Mouse (Mus musculus) midbrain, embryonic 10.5 days (tissue): Measurements from ENCODE around the gene Cdc26. TPM values are rescaled to one million over a fixed set of nuclear protein-coding genes. Genes with fewer than 3 reads are reported as not detected.

Experiments used
- DNase-seq: peaks from one replicate; pipeline ENCODE4 v3.0.0-alpha.2; 2017; ENCODE audit warnings: low spot score
- H3K27ac ChIP-seq: fragments of 300-500 bp; sonication (generic); replicated peaks from 2 replicates; pipeline ENCODE4 v1.5.1; 2016; ENCODE audit warnings: mild to moderate bottlenecking
- H3K27me3 ChIP-seq: fragments of 300-500 bp; sonication (generic); 2 replicates; pipeline ENCODE4 v1.6.1; 2016; ENCODE audit warnings: low read depth, mild to moderate bottlenecking; ENCODE audit not compliant: poor library complexity, severe bottlenecking
- H3K36me3 ChIP-seq: fragments of 300-500 bp; sonication (generic); 2 replicates; pipeline ENCODE4 v1.6.1; 2016; ENCODE audit warnings: mild to moderate bottlenecking, moderate library complexity
- H3K4me1 ChIP-seq: fragments of 300-500 bp; sonication (generic); 2 replicates; pipeline ENCODE4 v1.6.1; 2016
- H3K4me3 ChIP-seq: fragments of 300-500 bp; sonication (generic); 2 replicates; pipeline ENCODE4 v1.5.1; 2016; ENCODE audit warnings: mild to moderate bottlenecking, moderate library complexity
- H3K9me3 ChIP-seq: fragments of 300-500 bp; sonication (generic); replicated peaks from 2 replicates; pipeline ENCODE4 v1.6.1; 2016; ENCODE audit warnings: mild to moderate bottlenecking
- WGBS: fragments of 180-500 bp; shearing (Covaris S2); methylation state at CpG from one replicate; pipeline ENCODE4 v1.1.7; 2016; 5-methylcytosine and 5-hydroxymethylcytosine counted together
- polyA plus RNA-seq: library from polyadenylated mRNA; unstranded; fragments of >200 nt; fragmentation: Nextera tagmentation; extraction: Ambion mirVana; gene quantifications from 2 replicates; pipeline ENCODE4 v1.2.1, GENCODE M21; 2016

Cdc26 gene
- polyA plus RNA-seq, 1 experiment from 2014 or later: 185 TPM

DNA sequence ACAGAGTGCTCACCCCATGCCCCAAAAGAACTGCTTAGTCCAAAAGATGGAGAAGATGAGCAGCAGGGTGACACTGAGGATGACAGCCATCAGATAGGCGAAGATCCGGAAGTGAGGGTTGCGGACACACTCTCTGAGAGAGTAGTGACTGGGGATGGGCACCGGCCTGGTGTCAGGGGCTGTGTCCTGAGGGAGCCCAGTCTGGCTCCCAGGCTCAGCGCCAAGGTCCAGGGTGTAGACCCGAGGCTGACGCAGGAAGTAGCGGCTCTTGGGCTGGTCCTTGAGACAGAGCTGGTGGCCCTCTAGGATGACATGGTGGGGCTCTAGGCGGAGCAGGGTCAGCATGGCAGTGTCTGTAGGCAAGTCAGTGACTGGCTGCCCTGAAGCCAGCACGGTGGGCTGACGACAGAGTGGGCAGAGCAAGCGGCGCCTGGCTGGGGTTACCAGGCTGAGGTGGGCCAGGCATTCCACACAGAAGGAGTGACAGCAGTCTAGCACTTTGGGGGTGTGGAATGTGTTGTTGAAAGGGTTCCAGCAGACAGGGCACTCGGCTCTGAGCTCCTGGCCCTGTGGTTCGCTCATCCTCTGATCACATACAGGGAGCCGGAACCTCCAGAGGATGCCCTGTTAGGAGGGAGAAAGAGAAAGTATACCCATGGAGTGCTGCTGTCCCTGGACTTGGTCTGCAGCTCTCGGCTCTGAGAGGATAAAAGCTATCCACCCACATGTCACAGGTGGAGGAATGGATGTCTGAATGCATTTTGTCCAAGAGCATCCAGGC lies 19.7 kb upstream of the Cdc26 start:
- Histone ChIP-seq H3K4me3 (no peak overlapping the region), H3K36me3 (peaks cover 30% of the 10 kb centered on the region), H3K27ac (no peak overlapping the region), H3K9me3 (no peaks in the 10 kb centered on the region), H3K4me1 (no peaks in the 10 kb centered on the region), H3K27me3 (no peaks in the 10 kb centered on the region)
- DNase-seq: no peak
- WGBS: 77% methylated on average over 17 of the region's 17 CpGs

DNA sequence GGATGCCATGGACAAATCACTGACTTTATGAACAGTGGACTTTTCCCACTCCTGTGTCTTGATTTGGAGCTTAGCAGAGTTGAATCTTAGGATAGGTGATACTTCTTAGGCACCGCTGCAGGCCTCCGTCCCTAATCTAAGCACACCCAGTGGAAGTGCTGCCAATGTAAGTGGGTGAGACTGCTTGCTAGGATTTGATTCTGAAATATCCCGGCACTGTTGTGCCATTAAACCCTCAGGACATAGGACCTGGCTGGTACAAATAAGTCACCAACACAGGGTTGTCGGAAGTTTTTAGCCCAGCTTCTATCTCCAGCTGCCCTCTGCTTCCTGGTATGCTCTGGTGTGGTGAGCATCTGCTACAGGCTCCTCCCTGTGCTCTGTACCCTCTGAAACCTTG lies 17.4 kb upstream of the Cdc26 start:
- DNase-seq: no peak
- WGBS: 93% methylated on average over 4 of the region's 4 CpGs
- H3K36me3 ChIP-seq: peaks cover 53% of the 10 kb centered on the region

DNA sequence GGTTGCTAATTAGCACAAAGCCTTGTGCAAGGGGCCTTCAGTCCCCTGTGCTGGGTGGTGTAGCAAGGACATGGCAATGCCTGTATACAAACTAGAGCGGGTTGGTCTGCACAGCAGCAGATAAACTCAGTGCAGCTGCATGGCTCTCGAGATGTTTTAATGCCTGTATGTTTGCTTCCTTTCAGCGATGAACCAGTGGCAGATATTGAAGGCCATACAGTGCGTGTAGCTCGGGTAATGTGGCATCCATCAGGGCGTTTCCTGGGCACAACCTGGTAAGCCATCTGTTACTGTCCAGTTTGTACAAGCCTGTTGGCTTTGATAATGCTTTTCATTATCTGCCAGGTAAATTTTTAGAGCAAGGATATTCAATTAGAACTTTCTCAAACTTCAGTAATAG lies 10.6 kb upstream of the Cdc26 start:
- Histone ChIP-seq H3K27ac (no peak overlapping the region), H3K36me3 (peaks cover 100% of the 10 kb centered on the region)
- WGBS: 95% methylated on average over 6 of the region's 6 CpGs

More for the DNA sequence above, 17.4 kb upstream of the Cdc26 start:
- Histone ChIP-seq H3K4me3 (no peak overlapping the region), H3K27ac (no peak overlapping the region), H3K27me3 (no peaks in the 10 kb centered on the region), H3K4me1 (no peaks in the 10 kb centered on the region), H3K9me3 (no peaks in the 10 kb centered on the region)

DNA sequence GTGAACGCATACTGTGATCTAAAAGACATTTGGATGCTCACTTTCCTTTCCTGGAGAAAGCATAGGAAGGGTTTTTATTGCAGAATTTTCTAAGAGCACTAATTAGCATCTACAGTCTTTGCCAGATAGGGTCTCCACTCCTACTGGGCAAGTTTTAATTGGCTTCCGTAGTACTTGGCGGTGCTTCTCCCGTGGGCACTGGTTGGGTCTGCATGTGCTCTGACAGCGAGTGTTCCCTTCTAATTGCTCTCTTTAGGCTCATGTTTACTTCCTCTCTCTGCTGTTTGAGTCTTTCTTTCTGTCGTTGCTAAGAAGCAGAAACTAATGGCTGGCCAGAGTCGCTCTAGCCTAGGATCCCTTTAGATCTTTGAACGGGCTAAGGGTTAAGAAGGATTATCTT lies 10.0 kb upstream of the Cdc26 start:
- H3K27ac ChIP-seq: no peak overlapping the region
- H3K27me3 ChIP-seq: no peaks in the 10 kb centered on the region
- H3K4me1 ChIP-seq: no peaks in the 10 kb centered on the region
- no peak for DNase-seq
- no peaks in the 10 kb centered on the region for H3K9me3 ChIP-seq
- WGBS: 91% methylated on average over 8 of the region's 8 CpGs
- peaks cover 100% of the 10 kb centered on the region for H3K36me3 ChIP-seq
- H3K4me3 ChIP-seq: no peak overlapping the region

More for the DNA sequence above, 10.6 kb upstream of the Cdc26 start:
- Histone ChIP-seq H3K4me3 (no peak overlapping the region), H3K4me1 (no peaks in the 10 kb centered on the region), H3K9me3 (no peaks in the 10 kb centered on the region), H3K27me3 (no peaks in the 10 kb centered on the region)
- DNase-seq: no peak

DNA sequence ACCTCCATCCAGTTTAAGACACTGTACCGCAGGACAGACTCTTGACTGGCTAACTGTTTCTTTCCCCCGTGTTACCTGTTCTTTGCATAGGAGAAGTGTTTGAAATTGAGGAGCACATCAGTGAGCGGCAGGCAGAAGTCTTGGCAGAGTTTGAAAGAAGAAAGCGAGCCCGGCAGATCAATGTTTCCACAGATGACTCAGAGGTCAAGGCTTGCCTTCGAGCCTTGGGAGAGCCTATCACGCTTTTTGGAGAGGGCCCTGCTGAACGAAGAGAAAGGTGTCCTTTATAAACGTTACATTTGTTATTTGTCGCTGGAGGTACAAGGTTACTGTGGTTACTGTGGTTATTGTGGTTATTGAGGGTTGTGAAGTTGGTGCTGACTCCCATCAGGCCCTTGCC lies 3.2 kb upstream of the Cdc26 start:
- DNase-seq: no peak
- no peak overlapping the region for H3K27ac ChIP-seq
- WGBS: 96% methylated on average over 10 of the region's 10 CpGs
- no peaks in the 10 kb centered on the region for H3K27me3 ChIP-seq
- H3K36me3 ChIP-seq: peaks cover 66% of the 10 kb centered on the region
- no peak overlapping the region for H3K4me3 ChIP-seq
- no peaks in the 10 kb centered on the region for H3K9me3 ChIP-seq
- H3K4me1 ChIP-seq: peaks cover 18% of the 10 kb centered on the region

DNA sequence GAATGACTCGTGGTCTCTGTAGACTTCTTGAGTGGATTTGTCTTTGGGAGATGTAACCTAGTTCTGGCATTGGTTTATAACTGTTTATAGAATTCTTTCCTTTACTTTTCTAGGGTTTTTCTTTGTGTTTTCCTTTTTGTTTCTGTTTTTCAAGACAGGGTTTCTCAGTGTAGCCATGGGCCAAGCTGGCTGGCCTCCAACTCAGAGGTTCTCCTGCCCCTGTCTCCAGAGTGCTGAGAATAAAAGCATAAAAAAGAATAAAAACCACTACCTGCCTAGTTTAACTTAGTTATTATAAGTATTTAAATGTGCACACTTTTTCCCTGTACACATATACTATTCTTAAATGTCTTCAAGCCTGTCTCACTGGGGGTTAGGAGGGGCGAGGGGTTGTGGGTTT lies 1.9 kb upstream of the Cdc26 start:
- H3K4me3 ChIP-seq: peak overlapping the region; percentile 83
- H3K27me3 ChIP-seq: no peaks in the 10 kb centered on the region
- no peak for DNase-seq
- peaks cover 30% of the 10 kb centered on the region for H3K4me1 ChIP-seq
- H3K36me3 ChIP-seq: peaks cover 64% of the 10 kb centered on the region
- WGBS: 90% methylated on average over 2 of the region's 2 CpGs
- no peak overlapping the region for H3K27ac ChIP-seq
- no peaks in the 10 kb centered on the region for H3K9me3 ChIP-seq

DNA sequence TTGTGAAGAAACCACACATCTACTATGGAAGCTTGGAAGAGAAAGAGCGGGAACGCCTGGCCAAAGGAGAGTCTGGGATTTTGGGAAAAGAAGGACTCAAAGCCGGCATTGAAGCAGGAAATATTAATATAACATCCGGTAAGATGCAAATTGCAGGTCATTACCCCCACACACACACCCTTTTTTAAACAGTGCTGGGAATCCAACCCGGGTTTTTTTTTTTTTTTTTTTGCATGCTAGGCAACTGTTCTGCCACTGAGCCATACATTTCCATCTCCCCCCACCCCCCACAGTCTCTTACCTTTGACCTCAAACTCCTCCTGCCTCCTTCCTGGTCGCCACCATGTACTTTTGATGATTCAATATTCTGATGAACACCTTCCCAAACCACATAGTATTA lies 1.2 kb upstream of the Cdc26 start:
- no peak for DNase-seq
- Histone ChIP-seq H3K9me3 (no peaks in the 10 kb centered on the region), H3K4me3 (peak overlapping the region; percentile 83), H3K4me1 (peaks cover 31% of the 10 kb centered on the region), H3K27ac (peak overlapping the region; percentile 93), H3K36me3 (peaks cover 63% of the 10 kb centered on the region), H3K27me3 (no peaks in the 10 kb centered on the region)
- whole genome bisulfite sequencing: 52% methylated on average over 6 of the region's 6 CpGs

DNA sequence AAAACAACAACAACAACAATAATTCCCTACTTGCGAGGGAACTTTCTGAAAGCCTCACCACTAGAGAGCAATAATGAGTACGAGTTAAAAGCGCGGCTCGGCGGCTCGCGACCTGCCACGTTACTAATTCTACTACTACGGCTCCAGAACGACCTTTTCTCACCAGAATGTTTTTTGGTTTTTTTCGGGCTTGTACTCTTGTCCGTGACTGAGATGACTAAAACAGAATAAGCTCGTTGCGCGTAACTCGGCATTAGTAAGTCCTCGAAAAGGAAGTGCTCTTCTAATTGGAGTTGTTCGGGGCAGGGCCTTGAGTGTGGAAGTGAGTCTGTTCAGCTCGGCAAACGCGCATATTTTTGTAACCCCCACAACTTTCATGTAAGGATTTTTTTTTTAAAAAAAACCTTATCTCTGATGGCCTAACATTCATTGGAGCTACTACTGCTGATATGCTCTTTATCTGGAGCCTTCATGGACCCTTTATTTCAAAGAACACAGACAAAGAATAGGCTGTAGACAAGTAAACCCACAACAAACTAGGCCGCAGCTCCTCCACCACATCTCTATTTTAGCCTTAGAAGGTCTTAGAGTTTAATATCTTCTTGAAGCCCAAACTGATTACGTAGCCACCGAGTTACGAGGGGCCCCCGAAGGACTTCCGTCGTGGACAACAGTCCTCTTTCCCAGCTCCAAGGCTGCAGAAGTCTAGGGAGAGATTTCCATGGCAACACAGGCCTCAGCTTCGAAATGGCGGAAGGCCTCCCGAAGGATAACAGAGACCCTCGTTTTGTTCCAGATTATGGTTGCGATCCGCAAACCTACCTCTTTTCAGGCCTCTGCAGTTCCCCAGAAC lies 486 bp downstream of the Cdc26 start:
- Histone ChIP-seq H3K9me3 (no peaks in the 10 kb centered on the region), H3K4me1 (peaks cover 31% of the 10 kb centered on the region), H3K27ac (peak overlapping the region; percentile 93), H3K27me3 (no peaks in the 10 kb centered on the region), H3K36me3 (peaks cover 63% of the 10 kb centered on the region), H3K4me3 (peak overlapping the region; percentile 83)
- peak; percentile 71 for DNase-seq
- WGBS: under 1% methylated on average over 35 of the region's 35 CpGs

DNA sequence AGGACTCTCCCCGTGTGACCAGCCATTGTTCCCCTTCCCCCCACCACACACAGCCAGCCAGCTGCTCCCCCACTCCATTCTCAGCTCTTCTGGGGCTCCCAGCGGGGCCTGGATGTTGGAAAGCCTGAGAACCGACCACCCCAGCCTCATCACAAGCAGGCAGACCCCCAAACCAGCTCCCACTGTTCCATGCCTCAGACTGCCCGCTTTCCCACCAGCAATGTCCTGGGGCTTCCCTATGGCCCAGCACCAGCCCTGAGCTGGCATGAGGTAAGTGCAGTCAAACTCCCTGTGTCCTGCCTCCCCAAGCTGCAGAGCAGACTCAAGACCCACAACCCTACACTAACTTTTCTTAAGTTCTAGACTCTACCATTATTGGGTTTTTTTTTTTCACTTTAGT lies 2.3 kb downstream of the Cdc26 start:
- Histone ChIP-seq H3K9me3 (no peaks in the 10 kb centered on the region), H3K27ac (no peak overlapping the region), H3K4me3 (peak overlapping the region; percentile 23; the same call in 1 of the 2 replicates), H3K4me1 (peaks cover 31% of the 10 kb centered on the region), H3K27me3 (no peaks in the 10 kb centered on the region), H3K36me3 (peaks cover 63% of the 10 kb centered on the region)
- no peak for DNase-seq
- 89% methylated on average over 4 of the region's 4 CpGs for WGBS

DNA sequence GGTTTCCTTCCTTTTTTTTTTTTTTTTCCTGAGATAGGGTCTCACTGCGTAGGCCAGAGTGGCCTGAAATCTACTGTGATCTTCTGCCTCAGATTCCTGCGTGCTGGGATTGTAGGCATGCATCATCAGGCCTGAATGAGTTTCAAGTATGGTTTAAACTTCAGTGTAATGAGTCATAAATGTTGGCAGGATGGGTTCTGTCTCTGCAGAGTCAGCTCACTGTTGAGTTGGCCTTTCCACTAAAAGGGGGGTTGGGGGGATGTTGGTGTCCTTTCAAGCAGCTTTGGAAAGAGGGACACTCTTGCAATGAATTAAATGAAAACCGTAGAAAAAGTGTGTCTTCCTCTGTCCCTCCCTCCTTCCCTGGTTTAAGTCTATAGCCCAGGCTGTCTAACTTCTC lies 9.5 kb downstream of the Cdc26 start:
- Histone ChIP-seq H3K36me3 (peaks cover 94% of the 10 kb centered on the region), H3K27me3 (no peaks in the 10 kb centered on the region)
- WGBS: 94% methylated on average over 3 of the region's 3 CpGs

DNA sequence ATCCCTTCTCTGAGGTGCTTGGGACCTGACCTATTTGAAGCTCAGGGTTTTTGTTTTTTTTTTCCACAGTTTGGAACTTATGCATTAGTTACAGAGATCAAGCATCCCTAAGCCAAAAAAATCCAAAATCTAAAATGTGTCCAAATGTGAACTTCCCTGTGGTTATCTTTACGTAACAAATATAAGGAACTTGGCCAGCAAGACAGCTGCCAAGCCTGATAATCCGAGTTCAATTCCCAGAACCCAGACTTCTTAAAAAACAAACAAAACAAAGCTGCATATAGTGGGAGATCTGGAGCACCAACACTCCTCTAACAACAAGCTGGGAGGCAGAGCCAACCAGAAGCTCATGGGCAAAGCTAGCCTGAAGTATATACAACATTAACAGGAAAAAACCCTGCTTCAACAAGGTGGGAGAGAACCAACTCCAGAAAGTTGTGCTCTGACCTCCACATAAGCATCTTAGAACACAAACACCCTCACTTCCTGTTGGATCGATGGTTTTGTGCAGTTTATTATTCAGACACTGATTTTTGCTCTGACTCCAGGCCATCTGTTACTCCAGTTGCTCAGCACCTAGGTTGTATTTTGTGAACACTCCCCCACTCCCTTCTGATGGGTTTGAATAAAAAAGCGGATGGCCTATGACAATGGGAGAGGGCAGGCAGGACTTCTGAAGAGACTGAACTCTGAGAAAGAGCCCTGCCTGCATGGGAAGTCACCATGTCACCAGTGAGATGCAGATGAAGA lies 10.7 kb downstream of the Cdc26 start:
- H3K4me1 ChIP-seq: 0 out of 2 replicates have a peak, but pooled peaks cover 3% of the 10 kb centered on the region
- no peak for DNase-seq
- WGBS: 93% methylated on average over 4 of the region's 4 CpGs

More for the DNA sequence above, 9.5 kb downstream of the Cdc26 start:
- DNase-seq: no peak
- no peaks in the 10 kb centered on the region for H3K4me1 ChIP-seq
- no peak overlapping the region for H3K27ac ChIP-seq
- H3K9me3 ChIP-seq: no peaks in the 10 kb centered on the region
- H3K4me3 ChIP-seq: no peak overlapping the region

DNA sequence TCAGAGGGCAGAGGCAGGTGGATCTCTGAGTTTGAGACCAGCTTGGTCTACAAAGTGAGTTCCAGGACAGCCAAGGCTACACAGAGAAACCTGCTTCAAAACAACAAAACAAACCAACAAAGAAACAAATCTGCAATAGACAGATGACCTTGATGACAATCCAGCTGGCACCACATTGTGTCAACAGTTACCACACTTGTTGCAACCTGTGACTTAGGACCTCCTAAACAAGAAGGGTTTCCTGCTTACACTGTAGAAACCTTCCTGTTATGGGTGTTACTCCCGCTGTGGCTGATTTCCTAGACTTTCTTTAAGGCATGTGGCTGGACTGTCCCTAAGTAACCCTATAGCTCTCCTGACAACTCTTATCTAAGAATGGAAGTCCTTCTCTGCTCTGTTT lies 12.6 kb downstream of the Cdc26 start:
- Histone ChIP-seq H3K4me3 (no peak overlapping the region), H3K4me1 (0 out of 2 replicates have a peak, but pooled peaks cover 3% of the 10 kb centered on the region), H3K36me3 (peaks cover 89% of the 10 kb centered on the region), H3K27me3 (no peaks in the 10 kb centered on the region), H3K9me3 (no peaks in the 10 kb centered on the region), H3K27ac (no peak overlapping the region)
- WGBS: 92% methylated on average over 1 of the region's 1 CpGs
- no peak for DNase-seq

More for the DNA sequence above, 10.7 kb downstream of the Cdc26 start:
- H3K4me3 ChIP-seq: no peak overlapping the region
- H3K27me3 ChIP-seq: no peaks in the 10 kb centered on the region
- H3K36me3 ChIP-seq: peaks cover 90% of the 10 kb centered on the region
- H3K27ac ChIP-seq: no peak overlapping the region
- no peaks in the 10 kb centered on the region for H3K9me3 ChIP-seq
